Mouse (Mus musculus): Measurements from ENCODE around the gene Ostm1.

GRCm38 (mm10) chr10:42581694-42582565 lies 1.7 kb upstream of the Ostm1 start:
- TF ChIP-seq GATA1 (IDR thresholded peaks at IDR 0.05; ENCODE audit: low read length) (no peak), TAL1 (IDR thresholded peaks at IDR 0.05; ENCODE audit: low read length) (no peak)
